Mouse (Mus musculus) hindbrain, embryonic 13.5 days (tissue): ENCODE results near the gene Zer1. TPM values are rescaled to one million over a fixed set of nuclear protein-coding genes. Genes with fewer than 3 reads are reported as not detected.
A peak's percentile ranks its signal among the peaks of the same experiment; 100 is the strongest.
"Not testable (repeated sequence)": the region's sequence is repeated elsewhere in the genome, so short reads cannot be mapped to it uniquely, and the experiment has no call there.

ENCODE experiments used
- ATAC-seq: fragments of 200-750 bp; cut with Nextera tagmentation; 2 replicates; pipeline ENCODE4 v1.8.0; 2017; ENCODE audit warnings: moderate TSS enrichment; ENCODE audit not compliant: low FRiP score
- H3K27ac ChIP-seq: fragments of 300-500 bp; sonication (generic); 2 replicates; pipeline ENCODE4 v1.5.1; 2015; ENCODE audit warnings: inconsistent platforms, mild to moderate bottlenecking, moderate library complexity
- H3K27me3 ChIP-seq: fragments of 300-500 bp; sonication (generic); 2 replicates; pipeline ENCODE4 v1.6.1; 2015; ENCODE audit warnings: mild to moderate bottlenecking, inconsistent platforms
- H3K36me3 ChIP-seq: fragments of 300-500 bp; sonication (generic); 2 replicates; pipeline ENCODE4 v1.6.1; 2015; ENCODE audit warnings: mild to moderate bottlenecking, inconsistent platforms
- H3K4me1 ChIP-seq: fragments of 300-500 bp; sonication (generic); replicated peaks from 2 replicates; pipeline ENCODE4 v1.6.1; 2015; ENCODE audit warnings: inconsistent platforms
- H3K4me2 ChIP-seq: fragments of 300-500 bp; sonication (generic); 2 replicates; pipeline ENCODE4 v1.6.1; 2015; ENCODE audit warnings: inconsistent platforms, mild to moderate bottlenecking, moderate library complexity
- H3K4me3 ChIP-seq: fragments of 300-500 bp; sonication (generic); 2 replicates; pipeline ENCODE4 v1.5.1; 2015; ENCODE audit warnings: mild to moderate bottlenecking, inconsistent platforms
- H3K9ac ChIP-seq: fragments of 300-500 bp; sonication (generic); 2 replicates; pipeline ENCODE4 v1.6.1; 2015; ENCODE audit warnings: mild to moderate bottlenecking, inconsistent platforms
- H3K9me3 ChIP-seq: fragments of 300-500 bp; sonication (generic); 2 replicates; pipeline ENCODE4 v1.6.1; 2016; ENCODE audit warnings: inconsistent platforms
- WGBS: fragments of 180-500 bp; shearing (Covaris S2); methylation state at CpG from one replicate; pipeline ENCODE4 v1.1.7; 2015; 5-methylcytosine and 5-hydroxymethylcytosine counted together
- polyA plus RNA-seq: library from polyadenylated mRNA; unstranded; fragments of >200 nt; fragmentation: Nextera tagmentation; extraction: Ambion mirVana; gene quantifications from 2 replicates; pipeline ENCODE4 v1.2.1, GENCODE M21; 2015

The Zer1 gene
- polyA plus RNA-seq: 14.1 and 15.2 TPM in 2 replicates

- peak; percentile 96 for ATAC-seq
- 11% methylated on average over 31 of the region's 31 CpGs for WGBS
- Histone ChIP-seq H3K4me3 (peak within 1 kb of the TSS; percentile 70), H3K27me3 (no peaks in the 10 kb centered on the region), H3K4me1 (peaks cover 45% of the 10 kb centered on the region), H3K9ac (peak within 1 kb of the TSS; percentile 87), H3K27ac (peak within 1 kb of the TSS; percentile 94), H3K4me2 (peak within 1 kb of the TSS; percentile 93), H3K9me3 (no peaks in the 10 kb centered on the region), H3K36me3 (peaks cover 13% of the 10 kb centered on the region)
Observed at GRCm38 (mm10) chr2:30124472-30125274, at the start of gene Zer1. Zer1 (minus strand) TSS chr2:30124585.

GRCm38 (mm10) chr2:30173541-30174240 is 49.3 kb upstream of the Zer1 start:
- 98% methylated on average over 20 of the region's 20 CpGs for WGBS

GRCm38 (mm10) chr2:30171997-30172382 is 47.6 kb upstream of the Zer1 start:
- H3K27me3 ChIP-seq: peaks cover 10% of the 10 kb centered on the region; the same call in 1 of the 2 replicates
- ATAC-seq: peak; percentile 8; the same call in 1 of the 2 replicates
- H3K4me3 ChIP-seq: peak overlapping the region; percentile 64
- peak overlapping the region; percentile 84 for H3K9ac ChIP-seq
- peak overlapping the region; percentile 96 for H3K27ac ChIP-seq
- peaks cover 45% of the 10 kb centered on the region for H3K36me3 ChIP-seq
- 3% methylated on average over 17 of the region's 19 CpGs for WGBS
- H3K9me3 ChIP-seq: 0 out of 2 replicates have a peak, but pooled peaks cover 1% of the 10 kb centered on the region
- peaks cover 19% of the 10 kb centered on the region for H3K4me1 ChIP-seq
- peak overlapping the region; percentile 89 for H3K4me2 ChIP-seq

More at GRCm38 (mm10) chr2:30173541-30174240, 49.3 kb upstream of the Zer1 start:
- peaks cover 31% of the 10 kb centered on the region for H3K4me1 ChIP-seq
- peaks cover 45% of the 10 kb centered on the region for H3K36me3 ChIP-seq
- no peaks in the 10 kb centered on the region for H3K9me3 ChIP-seq
- H3K27ac ChIP-seq: no peak overlapping the region
- H3K4me3 ChIP-seq: no peak overlapping the region
- no peak overlapping the region for H3K4me2 ChIP-seq
- no peak overlapping the region for H3K9ac ChIP-seq
- ATAC-seq: no peak
- peaks cover 10% of the 10 kb centered on the region; the same call in 1 of the 2 replicates for H3K27me3 ChIP-seq

GRCm38 (mm10) chr2:30171371-30171996 is 47.1 kb upstream of the Zer1 start, which contains the start of gene Endog:
Endog (plus strand) TSS chr2:30171493.
- H3K4me2 ChIP-seq: peak within 1 kb of the TSS; percentile 89
- ATAC-seq: peak; percentile 95
- 0% methylated on average over 74 of the region's 75 CpGs for WGBS

GRCm38 (mm10) chr2:30166677-30167076 is 42.3 kb upstream of the Zer1 start:
- H3K27me3 ChIP-seq: no peaks in the 10 kb centered on the region
- 0 out of 2 replicates have a peak, but pooled peaks cover 3% of the 10 kb centered on the region for H3K4me1 ChIP-seq
- H3K9me3 ChIP-seq: peaks cover 8% of the 10 kb centered on the region
- H3K27ac ChIP-seq: no peak overlapping the region
- H3K9ac ChIP-seq: no peak overlapping the region
- H3K4me2 ChIP-seq: no peak overlapping the region
- no peak overlapping the region for H3K4me3 ChIP-seq
- H3K36me3 ChIP-seq: no peaks in the 10 kb centered on the region
- 53% methylated on average over 4 of the region's 4 CpGs for WGBS
- no peak for ATAC-seq

More at GRCm38 (mm10) chr2:30171371-30171996, 47.1 kb upstream of the Zer1 start, which contains the start of gene Endog:
- Histone ChIP-seq H3K36me3 (peaks cover 41% of the 10 kb centered on the region), H3K9me3 (peaks cover 6% of the 10 kb centered on the region), H3K9ac (peak within 1 kb of the TSS; percentile 84), H3K27ac (peak within 1 kb of the TSS; percentile 96), H3K27me3 (peaks cover 10% of the 10 kb centered on the region; the same call in 1 of the 2 replicates), H3K4me3 (peak within 1 kb of the TSS; percentile 64), H3K4me1 (peaks cover 17% of the 10 kb centered on the region)

GRCm38 (mm10) chr2:30164340-30164932 is 40.1 kb upstream of the Zer1 start:
- H3K9ac ChIP-seq: no peak overlapping the region

GRCm38 (mm10) chr2:30161809-30162208 is 37.4 kb upstream of the Zer1 start:
- Histone ChIP-seq H3K27me3 (no peaks in the 10 kb centered on the region), H3K36me3 (no peaks in the 10 kb centered on the region), H3K4me1 (no peaks in the 10 kb centered on the region), H3K4me3 (no peak overlapping the region), H3K4me2 (no peak overlapping the region), H3K9me3 (peaks cover 5% of the 10 kb centered on the region), H3K27ac (no peak overlapping the region), H3K9ac (no peak overlapping the region)
- no peak for ATAC-seq

More at GRCm38 (mm10) chr2:30164340-30164932, 40.1 kb upstream of the Zer1 start:
- no peak overlapping the region for H3K4me3 ChIP-seq
- peaks cover 8% of the 10 kb centered on the region for H3K9me3 ChIP-seq
- H3K27ac ChIP-seq: no peak overlapping the region
- H3K4me1 ChIP-seq: no peaks in the 10 kb centered on the region
- no peaks in the 10 kb centered on the region for H3K36me3 ChIP-seq
- no peaks in the 10 kb centered on the region for H3K27me3 ChIP-seq
- WGBS: 62% methylated on average over 9 of the region's 9 CpGs
- ATAC-seq: no peak
- H3K4me2 ChIP-seq: no peak overlapping the region

GRCm38 (mm10) chr2:30159871-30160270 is 35.5 kb upstream of the Zer1 start:
- H3K4me3 ChIP-seq, H3K27me3 ChIP-seq, H3K4me1 ChIP-seq, H3K4me2 ChIP-seq, H3K27ac ChIP-seq, ATAC-seq, H3K9ac ChIP-seq, H3K9me3 ChIP-seq, H3K36me3 ChIP-seq: not testable (repeated sequence)
- WGBS: 93% methylated on average over 9 of the region's 10 CpGs

GRCm38 (mm10) chr2:30152616-30153015 is 28.2 kb upstream of the Zer1 start:
- Histone ChIP-seq H3K27me3 (no peaks in the 10 kb centered on the region), H3K4me2 (no peak overlapping the region), H3K9ac (no peak overlapping the region), H3K36me3 (peaks cover 41% of the 10 kb centered on the region), H3K9me3 (no peaks in the 10 kb centered on the region), H3K4me1 (no peaks in the 10 kb centered on the region), H3K27ac (no peak overlapping the region), H3K4me3 (no peak overlapping the region)
- no peak for ATAC-seq
- WGBS: 81% methylated on average over 8 of the region's 8 CpGs

GRCm38 (mm10) chr2:30151840-30152239 is 27.5 kb upstream of the Zer1 start:
- no peak overlapping the region for H3K4me2 ChIP-seq
- no peaks in the 10 kb centered on the region for H3K27me3 ChIP-seq
- no peak overlapping the region for H3K4me3 ChIP-seq
- ATAC-seq: no peak
- peaks cover 48% of the 10 kb centered on the region for H3K36me3 ChIP-seq
- WGBS: 91% methylated on average over 11 of the region's 11 CpGs
- no peak overlapping the region for H3K27ac ChIP-seq
- no peak overlapping the region for H3K9ac ChIP-seq
- no peaks in the 10 kb centered on the region for H3K9me3 ChIP-seq
- H3K4me1 ChIP-seq: no peaks in the 10 kb centered on the region

GRCm38 (mm10) chr2:30147466-30147865 is 23.1 kb upstream of the Zer1 start:
- Histone ChIP-seq H3K4me3 (no peak overlapping the region), H3K9me3 (no peaks in the 10 kb centered on the region), H3K9ac (no peak overlapping the region), H3K4me1 (no peaks in the 10 kb centered on the region), H3K36me3 (peaks cover 87% of the 10 kb centered on the region), H3K27ac (no peak overlapping the region), H3K27me3 (no peaks in the 10 kb centered on the region), H3K4me2 (no peak overlapping the region)
- WGBS: 94% methylated on average over 4 of the region's 4 CpGs
- ATAC-seq: no peak
